10 mouse cellular contexts compared by ENCODE assay signal in genomic region chr6:6879371-6880325, GRCm38 (mm10). TPM values are rescaled to one million over a fixed set of nuclear protein-coding genes. Genes with fewer than 3 reads are reported as not detected.
DNase-seq lines count a peak whose midpoint lies in the region; ATAC-seq lines count a peak whose summit lies in the region.
"Had no signal": no experiment of that assay in that cellular context is flagged by ENCODE, and none has a peak within 500 bp of the region (broad histone marks: within the 10 kb centered on the region; RNA-seq: fewer than 3 reads in every experiment).

No protein-coding gene starts in this region.

- peaks cover 100% of the 10 kb centered on the region for H3K27me3 ChIP-seq in kidney, embryonic 15.5 days
- peaks cover 94% of the 10 kb centered on the region for H3K27me3 ChIP-seq in forebrain, embryonic 12.5 days
- H3K27me3 ChIP-seq in midbrain, embryonic 13.5 days, result peaks cover 98% of the 10 kb centered on the region

- DNase-seq in kidney, adult 9 months, result peak; percentile 54
- DNase-seq in embryo, embryonic 10 days (ENCODE audit: low spot score), result peak; percentile 49
- no peak for DNase-seq in adrenal gland, adult 18-20 months (ENCODE audit: low spot score in 2 of 2)
- no peak for DNase-seq in urinary bladder, postnatal 4 days (ENCODE audit: low spot score in 2 of 2)
- DNase-seq in MN1 (ENCODE audit: low spot score), result no peak

- H3K27ac ChIP-seq in kidney, embryonic 15.5 days, result no peak overlapping the region
- H3K27ac ChIP-seq in forebrain, embryonic 12.5 days, result peak overlapping the region; percentile 81
- no peak overlapping the region for H3K27ac ChIP-seq in midbrain, embryonic 13.5 days
- H3K27ac ChIP-seq: liver, embryonic 14.5 days had no signal

- H3K4me2 ChIP-seq in kidney, embryonic 15.5 days, result no peak overlapping the region
- H3K4me2 ChIP-seq in forebrain, embryonic 12.5 days, result peak overlapping the region; percentile 48
- peak overlapping the region; percentile 29 for H3K4me2 ChIP-seq in midbrain, embryonic 13.5 days (replicated peaks)

- no peaks in the 10 kb centered on the region for H3K36me3 ChIP-seq in kidney, embryonic 15.5 days
- H3K36me3 ChIP-seq in forebrain, embryonic 12.5 days (replicated peaks), result no peaks in the 10 kb centered on the region
- no peaks in the 10 kb centered on the region for H3K36me3 ChIP-seq in midbrain, embryonic 13.5 days
- H3K36me3 ChIP-seq: G1E had no signal

- no peaks in the 10 kb centered on the region for H3K9me3 ChIP-seq in kidney, embryonic 15.5 days (replicated peaks)
- H3K9me3 ChIP-seq in forebrain, embryonic 12.5 days, result no peaks in the 10 kb centered on the region
- H3K9me3 ChIP-seq in midbrain, embryonic 13.5 days, result no peaks in the 10 kb centered on the region
- H3K9me3 ChIP-seq: G1E had no signal

- ATAC-seq in kidney, embryonic 15.5 days (replicated peaks; ENCODE audit: low FRiP score), result no peak
- no peak for ATAC-seq in forebrain, embryonic 12.5 days (ENCODE audit: low FRiP score)
- no peak for ATAC-seq in midbrain, embryonic 13.5 days

- H3K9ac ChIP-seq in kidney, embryonic 15.5 days, result no peak overlapping the region
- peak overlapping the region; percentile 78 for H3K9ac ChIP-seq in forebrain, embryonic 12.5 days
- H3K9ac ChIP-seq in midbrain, embryonic 13.5 days (replicated peaks), result peak overlapping the region; percentile 55; the same call in 1 of the 2 replicates
- H3K9ac ChIP-seq: liver, embryonic 14.5 days had no signal

- H3K4me3 ChIP-seq in kidney, embryonic 15.5 days (replicated peaks), result no peak overlapping the region; the same call in 1 of the 2 replicates
- peak overlapping the region; percentile 61 for H3K4me3 ChIP-seq in forebrain, embryonic 12.5 days (replicated peaks)
- peak overlapping the region; percentile 46 for H3K4me3 ChIP-seq in midbrain, embryonic 13.5 days (replicated peaks)

- 2% methylated on average over 44 of the region's 44 CpGs for WGBS in kidney, embryonic 15.5 days
- under 1% methylated on average over 44 of the region's 44 CpGs for WGBS in forebrain, embryonic 12.5 days
- under 1% methylated on average over 44 of the region's 44 CpGs for WGBS in midbrain, embryonic 13.5 days

- peaks cover 25% of the 10 kb centered on the region for H3K4me1 ChIP-seq in kidney, embryonic 15.5 days
- H3K4me1 ChIP-seq in forebrain, embryonic 12.5 days, result peaks cover 27% of the 10 kb centered on the region
- H3K4me1 ChIP-seq in midbrain, embryonic 13.5 days (replicated peaks), result peaks cover 28% of the 10 kb centered on the region

RNA-seq across cellular contexts. Expression of gene Dlx5, which starts 2.2 kb away (rescaled TPM):
- 0.35 and 3.4 TPM in 2 replicates for polyA plus RNA-seq in kidney, embryonic 15.5 days (2015; fragmentation: Nextera tagmentation; extraction: Ambion mirVana)
- polyA plus RNA-seq in forebrain, embryonic 12.5 days (2016; fragmentation: Nextera tagmentation; extraction: Ambion mirVana), result 68.0 and 102 TPM in 2 replicates
- polyA plus RNA-seq in midbrain, embryonic 13.5 days (2015; fragmentation: Nextera tagmentation; extraction: Ambion mirVana), result 22.4 and 22.9 TPM in 2 replicates
- total RNA-seq in adrenal gland, adult 18-20 months (2021), result under 1 TPM in 1 of 2 experiments, not detected in 1; 0.40 TPM
- total RNA-seq: G1E had no signal
- polyA plus RNA-seq: G1E; liver, embryonic 14.5 days had no signal

RNA-seq across cellular contexts. Expression of gene Dlx6, which starts 16.5 kb away (rescaled TPM):
- polyA plus RNA-seq in kidney, embryonic 15.5 days (2015; fragmentation: Nextera tagmentation; extraction: Ambion mirVana), result 0.24 TPM in 1 of 2 replicates, not detected in the other
- 10.1 and 15.7 TPM in 2 replicates for polyA plus RNA-seq in forebrain, embryonic 12.5 days (2016; fragmentation: Nextera tagmentation; extraction: Ambion mirVana)
- polyA plus RNA-seq in midbrain, embryonic 13.5 days (2015; fragmentation: Nextera tagmentation; extraction: Ambion mirVana), result 3.1 and 4.4 TPM in 2 replicates
- not detected for total RNA-seq in adrenal gland, adult 18-20 months (2021)
- polyA plus RNA-seq: G1E; liver, embryonic 14.5 days had no signal

Comparison
In these comparisons a context has a peak if more than half of its experiments do, and no peak if none do; other contexts are left out.
1. DNase-seq: peak in kidney, adult 9 months (single experiment) and embryo, embryonic 10 days (single experiment); none in adrenal gland, adult 18-20 months (0 of 2), urinary bladder, postnatal 4 days (0 of 2) and MN1 (single experiment).